Mouse (Mus musculus) kidney, adult 18-20 months (tissue): ENCODE results near the gene Dip2b.

Experiments
- DNase-seq: peaks from one replicate; pipeline ENCODE4 v3.0.0; 2021

Gene Dip2b

GRCm38 (mm10) chr15:100089645-100090053, 51.2 kb downstream of the Dip2b start:
- DNase-seq, result peak; percentile 19

DNA sequence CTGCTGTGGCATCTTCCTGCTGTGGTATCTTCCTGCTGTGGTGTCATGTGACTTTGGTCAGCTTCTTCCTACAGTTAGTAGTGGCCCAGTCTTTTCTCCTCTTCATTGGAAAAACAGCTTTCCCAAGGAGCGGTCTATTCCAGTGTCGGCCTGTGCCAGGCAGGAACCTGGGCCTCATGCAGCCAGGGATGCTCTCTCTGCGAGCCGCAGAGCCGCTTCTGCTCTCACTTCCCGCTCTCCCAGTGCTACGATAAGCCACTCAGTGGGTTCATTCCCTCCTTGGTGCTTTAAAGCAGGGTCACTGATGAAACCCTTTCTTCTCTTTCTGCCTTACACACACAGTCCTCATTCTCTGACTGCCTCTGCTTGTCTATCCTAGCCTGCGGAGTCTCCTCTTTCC, 53.4 kb downstream of the Dip2b start:
- DNase-seq, result no peak

DNA sequence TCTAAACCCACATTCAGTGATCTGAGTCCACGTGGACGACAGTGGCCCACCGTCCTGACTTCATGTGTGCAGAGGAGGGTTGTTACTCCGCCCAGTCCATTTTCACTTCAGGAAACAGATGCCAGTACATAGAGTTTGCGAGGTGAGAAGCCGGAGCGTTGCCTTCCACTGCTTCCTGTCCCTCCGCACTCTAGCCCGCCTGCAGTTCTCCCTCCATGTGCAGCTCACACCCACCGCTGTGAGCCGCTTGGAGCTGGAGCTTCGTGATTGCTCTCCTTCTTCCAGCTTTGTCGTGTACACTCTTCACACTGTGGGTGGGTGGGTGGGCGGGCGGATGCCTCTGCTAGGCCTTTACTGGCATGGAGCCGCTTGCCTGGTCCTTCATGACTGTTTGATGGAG, 53.8 kb downstream of the Dip2b start:
- no peak for DNase-seq

DNA sequence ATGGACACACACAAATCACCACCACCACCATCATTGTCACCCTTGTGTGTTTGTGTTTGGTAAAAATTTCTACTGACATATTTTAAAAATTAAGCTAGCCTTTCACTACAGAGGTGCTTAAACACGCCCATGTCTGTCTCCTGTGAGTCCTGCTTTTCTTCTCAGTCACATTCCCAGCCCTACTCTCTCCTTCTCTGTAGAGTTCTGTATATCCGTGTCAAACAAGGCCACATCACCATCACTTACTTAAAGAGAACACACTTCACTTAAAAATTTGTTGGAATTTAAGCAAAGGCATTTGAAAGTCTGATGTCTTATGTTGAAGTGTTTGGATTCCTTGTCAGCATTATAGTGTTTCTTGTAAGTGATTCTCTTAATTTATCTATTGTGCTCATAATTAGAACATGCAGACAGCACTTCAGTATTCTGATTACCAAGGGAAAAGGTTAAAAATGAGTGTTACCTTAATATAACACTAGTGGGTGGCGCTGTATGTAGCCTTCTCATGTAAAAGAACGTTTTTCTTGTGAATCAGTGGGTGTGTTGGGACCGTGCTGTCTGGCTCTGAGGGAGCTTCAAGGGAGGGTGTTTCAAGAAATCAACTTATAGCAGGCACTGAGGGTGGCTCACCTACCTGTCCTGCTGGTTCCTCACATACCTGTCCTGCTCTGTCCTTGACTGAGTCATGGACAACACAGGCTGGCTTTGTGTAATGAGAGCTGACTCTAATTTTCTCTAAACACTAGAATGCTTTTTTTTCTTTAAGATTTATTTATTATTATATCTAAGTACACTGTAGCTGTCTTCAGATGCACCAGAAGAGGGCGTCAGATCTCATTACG, 58.3 kb downstream of the Dip2b start:
- DNase-seq, result no peak

- no peak for DNase-seq
These were observed 61.9 kb downstream of the Dip2b start for GRCm38 (mm10) chr15:100100336-100100735.

- DNase-seq, result no peak
These were observed 62.7 kb downstream of the Dip2b start for GRCm38 (mm10) chr15:100101206-100101605.

GRCm38 (mm10) chr15:100104126-100104525, 65.7 kb downstream of the Dip2b start:
- no peak for DNase-seq

GRCm38 (mm10) chr15:100108071-100108782, 69.8 kb downstream of the Dip2b start:
- DNase-seq, result no peak

- DNase-seq, result no peak
These were observed 71.5 kb downstream of the Dip2b start for GRCm38 (mm10) chr15:100109916-100110315.

GRCm38 (mm10) chr15:100111891-100112290, 73.4 kb downstream of the Dip2b start:
- peak; percentile 32 for DNase-seq

GRCm38 (mm10) chr15:100112309-100112966, 74.0 kb downstream of the Dip2b start:
- peak; percentile 20 for DNase-seq

DNA sequence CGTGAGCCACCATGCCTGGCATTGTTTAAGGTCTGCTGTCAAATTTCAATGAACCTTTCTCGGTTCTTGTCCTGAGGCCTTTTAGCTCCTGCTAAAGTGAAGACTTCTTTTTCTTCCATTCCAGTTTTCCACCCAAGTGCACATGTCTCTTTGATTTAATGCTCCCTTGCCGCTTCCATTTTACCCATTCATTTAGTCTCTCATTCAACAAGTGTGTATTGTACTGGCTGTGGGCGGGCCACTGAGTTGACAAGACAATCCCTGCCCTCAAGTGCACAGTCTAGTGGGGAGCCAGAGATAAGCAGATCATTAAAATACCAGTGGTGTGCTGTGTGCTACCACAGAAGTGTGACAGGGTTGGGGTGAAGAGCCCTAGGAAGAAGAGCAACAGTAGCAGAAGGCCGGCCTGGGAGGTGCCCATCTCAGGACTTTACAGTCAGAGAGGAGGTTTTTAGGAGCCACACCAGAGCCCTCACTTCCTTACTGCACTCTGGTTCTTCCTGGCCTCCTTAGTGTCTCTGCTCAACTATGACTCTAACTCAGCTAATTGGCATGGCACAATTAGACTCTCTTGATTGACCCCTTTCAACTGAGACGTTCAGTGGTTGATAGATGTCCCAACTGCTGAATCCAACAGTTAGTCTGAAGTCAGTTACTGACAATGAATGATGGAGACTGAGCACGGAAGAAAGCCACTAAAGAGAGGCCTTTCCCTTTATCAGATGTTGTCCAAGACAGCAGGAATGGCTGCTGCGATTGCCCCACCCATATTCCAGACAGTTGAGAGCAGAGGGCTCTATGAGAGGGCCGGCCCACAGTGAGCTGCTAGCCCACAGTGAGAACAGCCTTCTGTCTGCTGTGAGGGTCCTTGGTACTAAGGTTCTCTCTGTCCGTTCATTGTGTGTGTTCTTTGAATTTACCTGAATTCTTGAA, 75.1 kb downstream of the Dip2b start:
- no peak for DNase-seq

DNA sequence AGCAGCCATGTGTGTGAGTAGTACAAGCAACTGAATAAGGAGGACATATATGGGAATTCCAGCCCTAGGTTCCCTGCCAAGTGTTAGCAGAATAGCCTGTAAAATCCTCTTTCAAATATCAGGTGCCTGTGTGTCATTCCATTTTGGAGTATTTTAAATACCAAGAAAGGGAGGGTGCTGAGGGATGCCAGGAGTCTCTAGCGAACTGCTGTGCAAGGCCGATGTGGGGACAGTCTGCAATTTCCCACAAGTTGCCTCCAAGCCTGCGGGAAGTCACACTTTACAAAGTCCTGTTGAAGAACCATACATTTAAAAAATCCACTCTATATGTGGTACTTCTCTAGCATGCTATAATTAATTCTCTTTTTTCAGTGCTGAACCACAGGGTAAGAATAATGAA, 77.0 kb downstream of the Dip2b start:
- DNase-seq, result no peak

- no peak for DNase-seq
These were observed 77.9 kb downstream of the Dip2b start for GRCm38 (mm10) chr15:100116325-100116724.

- no peak for DNase-seq
These were observed 80.8 kb downstream of the Dip2b start for GRCm38 (mm10) chr15:100119225-100119788.

- DNase-seq, result no peak
These were observed 83.0 kb downstream of the Dip2b start for GRCm38 (mm10) chr15:100121437-100121836.

DNA sequence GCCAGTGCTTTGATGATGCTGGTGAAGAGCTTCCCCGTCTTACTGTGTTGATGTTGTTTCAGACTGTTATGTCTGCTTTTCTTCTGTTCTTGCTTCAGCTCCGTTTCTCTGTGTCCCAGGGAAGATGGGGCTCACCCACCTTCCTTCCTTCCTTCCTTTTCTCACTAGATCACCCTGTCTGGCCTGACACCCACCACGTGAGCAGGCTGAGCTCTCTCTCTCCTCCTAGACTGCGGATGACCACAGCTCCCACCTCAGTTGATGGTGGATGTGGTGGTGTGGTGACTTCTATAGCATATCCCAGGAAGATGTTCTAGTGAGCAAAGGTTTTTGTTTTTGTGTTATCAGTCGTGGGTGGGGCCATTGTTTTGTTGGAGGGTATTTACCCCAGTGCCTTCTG, 85.4 kb downstream of the Dip2b start:
- DNase-seq, result no peak

GRCm38 (mm10) chr15:100125245-100125644, 86.8 kb downstream of the Dip2b start:
- peak; percentile 16 for DNase-seq

DNA sequence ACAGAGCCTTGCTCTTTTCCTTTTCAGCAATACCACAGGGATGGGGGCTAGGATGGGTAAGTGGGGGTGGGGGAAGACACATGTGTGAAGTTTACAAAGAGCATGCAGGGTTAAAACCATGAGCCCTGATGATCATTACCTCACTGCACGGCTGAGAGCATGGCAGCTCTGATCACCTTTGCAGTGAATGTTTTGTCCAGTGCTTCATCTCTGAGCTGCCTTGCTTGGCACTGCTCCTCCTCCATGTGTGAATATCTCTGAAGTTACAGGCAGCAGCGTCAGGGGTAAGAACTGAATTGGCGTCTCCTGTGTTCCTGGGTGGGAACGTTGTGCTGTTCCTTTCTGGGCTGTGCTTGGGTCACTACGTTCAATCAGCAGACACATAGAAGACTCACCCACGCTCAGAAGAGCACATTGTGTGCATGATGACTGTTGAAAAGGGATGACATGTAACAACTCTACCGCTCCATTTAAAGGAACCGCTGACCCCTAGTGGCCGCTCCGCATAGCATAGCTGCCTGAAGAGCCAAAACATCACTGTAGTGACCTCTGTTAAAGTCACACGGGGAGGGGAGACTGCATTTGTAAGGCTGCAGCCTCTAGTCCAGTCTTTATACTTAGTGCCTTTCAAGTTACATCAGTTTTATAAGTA, 88.1 kb downstream of the Dip2b start:
- DNase-seq, result peak; percentile 89

DNA sequence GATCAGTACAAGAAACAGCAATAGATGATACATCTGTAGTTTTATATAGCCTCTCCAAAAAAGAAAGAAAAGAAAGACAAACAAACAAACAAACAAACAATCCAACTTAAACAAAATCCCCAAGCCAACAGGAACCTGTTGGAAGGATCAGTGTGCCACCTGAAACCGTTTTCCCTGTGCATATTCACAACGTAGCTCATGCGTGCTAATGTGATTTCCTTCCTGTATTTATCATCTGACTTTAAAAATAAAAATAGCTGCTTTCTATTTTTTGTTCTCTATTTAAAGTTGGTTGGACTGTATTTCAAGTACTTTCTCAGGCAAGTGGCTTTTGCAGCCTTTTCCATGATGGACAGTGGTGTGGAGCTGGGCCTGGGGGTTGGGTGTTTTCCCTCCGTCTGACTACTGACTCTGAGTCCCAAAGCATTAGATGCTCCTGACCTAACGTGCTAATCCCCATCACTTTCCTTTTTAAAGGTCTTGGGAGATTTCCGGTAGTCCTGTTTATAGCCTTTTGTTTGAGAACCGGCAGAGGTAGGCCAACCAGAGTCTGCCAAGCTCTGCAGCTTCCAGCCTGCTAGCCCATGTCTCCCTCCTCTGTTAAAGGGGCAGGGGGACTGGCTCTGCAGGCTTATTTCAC, 90.8 kb downstream of the Dip2b start:
- no peak for DNase-seq

GRCm38 (mm10) chr15:100139665-100140064, 101.2 kb downstream of the Dip2b start:
- DNase-seq, result no peak
